Mouse (Mus musculus) erythroblast, embryonic 14.5 days (primary cell): ENCODE measurements at regions not wholly inside any gene's neighbourhood (a gene's known extent, or its start where the extent isn't known, plus 50 kb on each side); places are given as distances from the start of the nearest gene placed in this dataset.

Experiments used
- GATA1 ChIP-seq: IDR thresholded peaks from 2 replicates; pipeline ENCODE4 v1.6.1; 2012; ENCODE audit warnings: low read length, inconsistent platforms, mixed read lengths
- TAL1 ChIP-seq: IDR thresholded peaks from 3 replicates; pipeline ENCODE4 v1.6.1; 2012; ENCODE audit warnings: low read length, inconsistent platforms, mixed read lengths

DNA sequence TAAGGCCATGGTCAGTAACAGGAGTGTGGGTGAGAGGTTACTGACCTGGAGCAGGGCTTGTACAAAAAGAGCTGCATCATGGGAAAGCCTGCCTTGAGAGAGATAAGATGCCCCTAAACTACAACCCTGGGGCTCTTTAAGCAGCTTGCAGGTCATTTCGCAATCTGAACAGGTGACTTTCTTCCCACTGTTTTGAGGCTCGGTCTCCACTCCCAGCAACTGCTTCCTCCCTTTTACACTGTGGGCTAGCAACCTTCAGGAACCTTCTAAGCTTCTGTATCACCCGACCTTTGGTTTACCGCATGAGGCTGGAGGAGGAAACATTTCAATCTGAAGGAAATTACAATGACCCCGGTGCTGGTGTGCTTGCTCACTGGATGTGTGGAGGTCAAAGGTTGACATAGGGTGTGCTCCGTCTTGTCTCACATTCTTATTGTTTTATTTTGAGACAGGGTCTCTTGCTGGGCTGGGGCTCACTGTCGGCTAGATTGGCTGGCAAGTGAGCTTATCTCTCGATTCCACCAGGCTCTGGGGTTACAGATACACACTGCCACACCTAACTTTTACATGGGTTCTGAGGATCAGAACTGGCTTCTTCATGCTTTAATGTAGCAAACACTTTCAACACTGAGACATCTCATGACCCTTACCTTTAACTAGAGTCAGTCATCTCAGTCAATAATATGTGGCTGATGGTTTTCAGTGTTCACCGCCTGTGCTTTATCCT, 71.1 kb upstream of the Ccdc71l start:
- peak; percentile 87 for TF ChIP-seq GATA1
- peak; percentile 90 for TF ChIP-seq TAL1
